Mouse (Mus musculus) C2C12 (cell line): ENCODE data around the gene Ddx24. TPM values are rescaled to one million over a fixed set of nuclear protein-coding genes. Genes with fewer than 3 reads are reported as not detected.
A peak's percentile ranks its signal among the peaks of the same experiment; 100 is the strongest.

Experiments used
- H3K27me3 ChIP-seq: one replicate; pipeline ENCODE4 v1.6.1; 2011; ENCODE audit not compliant: control insufficient read depth, insufficient read depth, insufficient read length
- H3K36me3 ChIP-seq: one replicate; pipeline ENCODE4 v1.6.1; 2011; ENCODE audit not compliant: control insufficient read depth, insufficient read depth
- H3K4me3 ChIP-seq: one replicate; pipeline ENCODE4 v1.5.1; 2011; ENCODE audit warnings: mild to moderate bottlenecking, control low read depth; ENCODE audit not compliant: poor library complexity, insufficient read depth, severe bottlenecking
- H3K79me2 ChIP-seq: one replicate; pipeline ENCODE4 v1.6.1; 2011; ENCODE audit not compliant: control insufficient read depth, insufficient read depth
- H3K79me3 ChIP-seq: one replicate; pipeline ENCODE4 v1.6.1; 2011; ENCODE audit warnings: low read depth, control low read depth
- H3ac ChIP-seq: one replicate; pipeline ENCODE3; 2011; ENCODE audit warnings: low read depth; ENCODE audit not compliant: control insufficient read depth, insufficient read length
- CEBPB ChIP-seq: IDR thresholded peaks from one replicate; pipeline ENCODE4 v1.6.1; 2011; ENCODE audit warnings: low read depth, mild to moderate bottlenecking, control low read depth, moderate library complexity
- CTCF ChIP-seq: IDR thresholded peaks from one replicate; pipeline ENCODE4 v1.5.1; 2011; ENCODE audit not compliant: control insufficient read depth, insufficient read depth, insufficient read length
- FOSL1 ChIP-seq: IDR thresholded peaks from one replicate; pipeline ENCODE4 v1.8.0; 2011; ENCODE audit warnings: mild to moderate bottlenecking, low read length; ENCODE audit not compliant: poor library complexity, insufficient read depth, severe bottlenecking
- MAX ChIP-seq: IDR thresholded peaks from one replicate; pipeline ENCODE4 v1.6.1; 2011; ENCODE audit warnings: mild to moderate bottlenecking, control low read depth
- MYOD1 ChIP-seq: IDR thresholded peaks from one replicate; pipeline ENCODE4 v1.6.1; 2011; ENCODE audit warnings: low read depth; ENCODE audit not compliant: control insufficient read depth, insufficient read length
- MYOG ChIP-seq: IDR thresholded peaks from one replicate; pipeline ENCODE4 v1.6.1; 2011; ENCODE audit not compliant: control insufficient read depth, insufficient read length; ENCODE audit errors: extremely low read depth
- USF1 ChIP-seq: IDR thresholded peaks from one replicate; pipeline ENCODE4 v1.6.1; 2011; ENCODE audit warnings: low read depth, mild to moderate bottlenecking, control low read depth, moderate library complexity
- polyA plus RNA-seq: library from polyadenylated mRNA; unstranded; fragments of >200 nt; fragmentation: generic; extraction: Trizol; gene quantifications from one replicate; pipeline ENCODE4 v1.2.1, GENCODE M21; 2012; ENCODE audit warnings: missing spikeins

The Ddx24 gene
- polyA plus RNA-seq, 1 experiment: 68.6 TPM

DNA sequence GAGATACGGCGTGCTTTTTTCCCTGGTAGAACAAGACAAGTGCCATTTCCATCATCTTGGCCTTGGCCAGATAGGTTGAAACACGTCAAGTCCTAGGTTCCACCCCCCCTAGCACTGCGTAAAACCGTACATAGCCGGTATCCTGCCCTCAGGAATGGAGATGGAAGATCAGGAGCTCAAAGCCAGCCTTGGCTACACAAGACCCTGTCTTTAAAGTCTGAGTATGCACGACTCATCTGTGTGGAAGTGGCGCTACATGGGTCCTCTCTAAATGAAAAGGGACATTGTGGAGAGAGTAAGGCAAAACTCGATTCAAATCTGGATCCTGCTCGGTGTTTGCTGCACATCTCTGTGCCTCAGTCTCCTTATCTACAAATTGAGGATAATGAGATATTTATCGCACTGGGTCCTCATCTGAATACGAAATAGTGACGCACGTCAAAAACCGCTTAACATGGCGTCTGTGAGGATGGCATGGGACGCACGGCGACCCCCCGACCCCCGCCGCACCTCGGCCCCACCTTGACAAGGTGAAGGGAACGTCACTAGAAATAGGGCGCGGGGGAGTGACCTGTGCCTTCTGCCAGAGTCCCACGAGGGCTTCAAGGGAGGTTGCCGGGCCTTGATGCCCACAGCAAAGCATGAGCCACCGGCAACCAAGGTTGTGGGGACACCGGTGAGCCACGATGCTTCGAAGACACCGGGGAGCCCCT lies 458 bp downstream of the Ddx24 start:
- H3K79me2 ChIP-seq: peaks cover 56% of the 10 kb centered on the region
- peaks cover 53% of the 10 kb centered on the region for H3K79me3 ChIP-seq
- H3K27me3 ChIP-seq: no peaks in the 10 kb centered on the region
- H3K36me3 ChIP-seq: peaks cover 34% of the 10 kb centered on the region
- H3ac ChIP-seq: peak overlapping the region; percentile 86
- TF ChIP-seq MYOD1: no peak
- no peak for TF ChIP-seq MYOG
- TF ChIP-seq CEBPB: no peak
- no peak for TF ChIP-seq MAX
- no peak for TF ChIP-seq FOSL1
- TF ChIP-seq USF1: no peak
- TF ChIP-seq CTCF: no peak
- H3K4me3 ChIP-seq: peak overlapping the region; percentile 98

DNA sequence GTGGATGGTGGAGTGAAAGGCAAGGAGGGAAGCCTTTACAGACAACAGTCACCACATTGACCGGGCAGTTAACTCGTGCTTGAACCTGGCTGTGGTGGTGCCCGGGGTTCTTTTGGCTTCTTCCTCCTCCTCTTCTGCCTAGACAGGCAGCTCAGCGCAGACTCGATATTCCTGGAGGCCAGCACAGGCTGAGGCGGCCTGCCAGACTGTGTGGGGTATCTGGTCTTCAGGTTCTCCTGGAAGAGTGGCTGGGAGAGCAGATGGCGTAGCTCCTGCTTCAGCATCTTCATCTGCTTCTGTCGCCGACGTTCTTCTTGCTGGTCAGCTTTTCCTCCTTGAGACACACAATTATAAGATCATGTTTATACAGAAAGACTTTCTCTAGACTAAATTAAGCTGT lies 17.5 kb downstream of the Ddx24 start:
- Histone ChIP-seq H3K27me3 (no peaks in the 10 kb centered on the region), H3K79me3 (no peaks in the 10 kb centered on the region), H3K36me3 (peaks cover 76% of the 10 kb centered on the region)

DNA sequence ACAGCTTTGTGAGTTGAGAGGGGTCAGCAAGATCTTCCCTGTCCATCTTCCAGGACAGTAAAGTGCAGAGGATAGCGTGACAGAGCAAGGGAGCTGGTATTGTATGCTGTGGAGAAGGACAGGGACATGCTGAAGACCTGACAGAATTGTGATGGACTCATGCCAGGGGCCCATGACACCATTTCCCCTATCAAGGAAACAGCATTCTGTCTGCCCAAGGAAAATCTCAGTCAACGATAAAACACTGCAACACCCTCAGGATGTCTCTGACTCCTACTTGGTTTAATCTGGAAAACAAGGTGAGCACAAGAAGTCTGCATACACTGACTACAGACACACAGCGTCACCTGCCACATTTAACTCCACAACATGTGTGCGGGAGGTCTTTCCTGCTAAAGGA lies 17.9 kb downstream of the Ddx24 start, which contains the start of gene 9330161L09Rik:
9330161L09Rik (minus strand) TSS at position 101 of the 400 bp plus-strand sequence.
- no peak within 1 kb of the TSS for H3K4me3 ChIP-seq
- H3K36me3 ChIP-seq: peaks cover 72% of the 10 kb centered on the region
- no peak for TF ChIP-seq MYOD1
- TF ChIP-seq FOSL1: no peak
- no peak for TF ChIP-seq USF1
- no peaks in the 10 kb centered on the region for H3K79me3 ChIP-seq
- H3K79me2 ChIP-seq: no peaks in the 10 kb centered on the region
- H3ac ChIP-seq: no peak within 1 kb of the TSS
- H3K27me3 ChIP-seq: no peaks in the 10 kb centered on the region

More for the DNA sequence above, 17.5 kb downstream of the Ddx24 start:
- no peak overlapping the region for H3ac ChIP-seq
- no peaks in the 10 kb centered on the region for H3K79me2 ChIP-seq
- no peak for TF ChIP-seq CTCF
- no peak for TF ChIP-seq USF1
- no peak for TF ChIP-seq MYOG
- TF ChIP-seq CEBPB: no peak
- no peak overlapping the region for H3K4me3 ChIP-seq

DNA sequence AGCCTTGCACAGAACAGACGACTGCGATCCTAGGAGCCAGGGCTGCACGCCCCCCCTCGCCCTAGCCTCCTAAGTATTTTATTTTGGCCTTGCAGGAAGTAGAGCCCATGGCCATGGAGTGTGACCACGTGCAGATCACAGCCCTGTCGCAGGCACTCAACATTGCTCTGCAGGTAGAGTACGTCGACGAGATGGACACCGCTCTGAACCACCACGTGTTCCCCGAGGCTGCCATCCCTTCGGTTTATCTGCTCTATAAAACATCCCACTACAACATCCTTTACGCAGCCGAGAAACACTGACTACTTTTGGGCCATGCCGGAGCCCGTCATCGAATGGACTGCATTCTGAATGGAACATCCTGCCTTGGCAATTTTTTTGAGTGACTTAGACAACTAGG lies 21.5 kb downstream of the Ddx24 start:
- Histone ChIP-seq H3ac (no peak overlapping the region), H3K36me3 (peaks cover 38% of the 10 kb centered on the region), H3K79me3 (no peaks in the 10 kb centered on the region), H3K4me3 (no peak overlapping the region), H3K27me3 (no peaks in the 10 kb centered on the region), H3K79me2 (no peaks in the 10 kb centered on the region)
- TF ChIP-seq CEBPB (no peak), MAX (no peak), MYOD1 (no peak), MYOG (no peak), USF1 (no peak)

DNA sequence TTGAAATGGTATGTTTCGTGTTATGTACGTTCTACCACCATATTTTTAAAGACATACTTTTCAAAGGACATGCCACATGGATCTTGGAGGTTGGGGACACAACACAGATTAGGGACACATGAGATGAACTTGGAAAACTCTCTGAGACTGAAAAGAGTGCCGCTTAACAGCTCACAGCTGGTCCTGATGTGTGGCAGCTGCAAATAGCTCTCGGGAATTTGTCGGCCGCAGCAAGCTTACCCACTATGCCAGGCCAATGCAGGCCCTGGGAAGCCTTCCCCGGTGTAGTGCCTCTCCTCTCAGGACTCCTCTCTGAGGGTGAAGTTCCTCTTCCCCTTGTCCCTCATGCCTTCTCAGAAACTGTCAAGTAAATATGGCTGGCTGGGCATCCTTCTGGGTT lies 28.9 kb downstream of the Ddx24 start:
- Histone ChIP-seq H3K4me3 (no peak overlapping the region), H3K36me3 (no peaks in the 10 kb centered on the region), H3K27me3 (no peaks in the 10 kb centered on the region), H3ac (no peak overlapping the region), H3K79me3 (no peaks in the 10 kb centered on the region), H3K79me2 (no peaks in the 10 kb centered on the region)
- TF ChIP-seq CTCF (no peak), CEBPB (no peak), MAX (no peak), MYOD1 (no peak), FOSL1 (no peak), USF1 (no peak), MYOG (no peak)

DNA sequence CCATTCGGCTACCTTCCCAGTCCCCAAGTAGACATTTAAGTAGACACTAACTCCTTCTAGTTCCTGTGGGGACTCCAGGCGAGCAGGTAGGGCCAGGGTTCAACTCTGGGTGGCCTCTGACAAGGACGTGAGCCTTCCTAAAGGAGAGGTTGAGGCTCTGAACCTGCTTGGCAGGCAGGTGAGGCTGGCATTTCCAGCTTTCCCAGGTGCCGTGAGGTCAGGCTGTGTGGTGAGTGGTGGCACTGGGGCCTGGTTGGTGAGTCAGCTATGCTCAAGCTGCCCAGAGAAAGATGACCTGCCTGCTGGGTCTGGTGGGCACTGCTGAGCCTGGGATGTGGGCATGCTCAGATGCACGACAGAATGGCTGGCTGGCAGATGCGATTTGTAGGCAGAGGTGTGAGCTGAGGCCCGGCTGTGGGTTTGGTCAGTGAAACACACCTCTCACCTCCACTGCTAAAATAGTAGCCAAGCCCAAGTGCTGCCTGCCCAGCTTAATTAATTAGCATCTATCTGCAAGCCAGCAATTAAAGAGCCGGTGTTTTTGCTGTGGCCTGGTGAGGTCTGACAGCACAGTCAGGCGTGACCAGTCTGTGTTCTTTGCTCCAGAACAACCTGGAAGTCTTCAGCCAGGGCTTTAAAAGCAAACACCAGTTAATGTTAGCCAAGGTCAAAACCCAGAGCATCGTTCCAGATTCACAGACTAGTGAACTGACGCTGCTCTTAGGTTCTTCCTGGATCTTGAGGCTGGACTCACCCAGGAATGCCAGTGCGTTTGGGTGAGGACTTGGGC lies 29.9 kb downstream of the Ddx24 start:
- Histone ChIP-seq H3K79me2 (no peaks in the 10 kb centered on the region), H3K36me3 (no peaks in the 10 kb centered on the region), H3K4me3 (no peak overlapping the region), H3K79me3 (no peaks in the 10 kb centered on the region), H3K27me3 (no peaks in the 10 kb centered on the region), H3ac (no peak overlapping the region)
- no peak for TF ChIP-seq FOSL1
- TF ChIP-seq MYOD1: no peak
- TF ChIP-seq MAX: no peak
- TF ChIP-seq MYOG: no peak
- no peak for TF ChIP-seq CTCF
- no peak for TF ChIP-seq USF1
- TF ChIP-seq CEBPB: no peak
